In genomic region chr3:88359989-88360388, GRCm38 (mm10) we compare ENCODE assay signal across 17 mouse cellular contexts. TPM values are rescaled to one million over a fixed set of nuclear protein-coding genes. Genes with fewer than 3 reads are reported as not detected.
DNase-seq lines count a peak whose midpoint lies in the region; ATAC-seq lines count a peak whose summit lies in the region.
"Had no signal": no experiment of that assay in that cellular context is flagged by ENCODE, and none has a peak within 500 bp of the region (broad histone marks: within the 10 kb centered on the region; RNA-seq: fewer than 3 reads in every experiment).

No protein-coding gene starts in this region.

- peaks cover 3% of the 10 kb centered on the region; the same call in 1 of the 2 replicates for H3K27me3 ChIP-seq in heart, embryonic 16.5 days (ENCODE audit: control insufficient read depth, insufficient read depth, low read length)
- H3K27me3 ChIP-seq in liver, embryonic 16.5 days (ENCODE audit: control insufficient read depth, insufficient read depth, low read depth, low read length): peaks cover 2% of the 10 kb centered on the region; the same call in 1 of the 2 replicates
- peaks cover 5% of the 10 kb centered on the region for H3K27me3 ChIP-seq in liver, embryonic 11.5 days (replicated peaks; ENCODE audit: control insufficient read depth, insufficient read depth, low read length)
- H3K27me3 ChIP-seq in embryonic facial prominence, embryonic 10.5 days (replicated peaks; ENCODE audit: low read depth, poor library complexity, severe bottlenecking): peaks cover 17% of the 10 kb centered on the region
- H3K27me3 ChIP-seq in neural tube, embryonic 15.5 days (replicated peaks): peaks cover 8% of the 10 kb centered on the region; the same call in 1 of the 2 replicates
- H3K27me3 ChIP-seq: CH12.LX had no signal

- H3K9me3 ChIP-seq in heart, embryonic 16.5 days (replicated peaks; ENCODE audit: control insufficient read depth, low read length): no peaks in the 10 kb centered on the region
- no peaks in the 10 kb centered on the region for H3K9me3 ChIP-seq in liver, embryonic 16.5 days (replicated peaks; ENCODE audit: control insufficient read depth, low read length)
- H3K9me3 ChIP-seq in liver, embryonic 11.5 days (ENCODE audit: control insufficient read depth, low read length): no peaks in the 10 kb centered on the region
- no peaks in the 10 kb centered on the region for H3K9me3 ChIP-seq in embryonic facial prominence, embryonic 10.5 days
- H3K9me3 ChIP-seq in neural tube, embryonic 15.5 days (replicated peaks): no peaks in the 10 kb centered on the region
- H3K9me3 ChIP-seq: midbrain, embryonic 15.5 days had no signal

- peak overlapping the region; percentile 24 for H3K27ac ChIP-seq in heart, embryonic 16.5 days (ENCODE audit: low read length)
- 0 out of 2 replicates have a peak overlapping the region, but pooled peaks have one; percentile 5 for H3K27ac ChIP-seq in liver, embryonic 16.5 days (ENCODE audit: low read length)
- H3K27ac ChIP-seq in liver, embryonic 11.5 days (ENCODE audit: low read depth, low read length): no peak overlapping the region
- H3K27ac ChIP-seq in embryonic facial prominence, embryonic 10.5 days (replicated peaks): peak overlapping the region; percentile 36; the same call in 1 of the 2 replicates
- no peak overlapping the region for H3K27ac ChIP-seq in neural tube, embryonic 15.5 days (replicated peaks)
- H3K27ac ChIP-seq: macrophage; midbrain, embryonic 15.5 days had no signal

- ATAC-seq in heart, embryonic 16.5 days (replicated peaks; ENCODE audit: extremely low read depth, insufficient read depth, low FRiP score): no peak
- ATAC-seq in liver, embryonic 16.5 days (ENCODE audit: low read depth): no peak
- ATAC-seq in liver, embryonic 11.5 days (replicated peaks; ENCODE audit: low FRiP score): no peak
- no peak for ATAC-seq in neural tube, embryonic 15.5 days (ENCODE audit: low FRiP score)
- ATAC-seq: midbrain, embryonic 15.5 days had no signal

- H3K9ac ChIP-seq in heart, embryonic 16.5 days (ENCODE audit: low read length): no peak overlapping the region
- H3K9ac ChIP-seq in liver, embryonic 16.5 days (ENCODE audit: low read depth, low read length): no peak overlapping the region
- no peak overlapping the region for H3K9ac ChIP-seq in liver, embryonic 11.5 days (ENCODE audit: low read depth, low read length)
- 0 out of 2 replicates have a peak overlapping the region, but pooled peaks have one; percentile 10 for H3K9ac ChIP-seq in neural tube, embryonic 15.5 days (replicated peaks)
- H3K9ac ChIP-seq: midbrain, embryonic 15.5 days had no signal

- DNase-seq in heart, adult 9 months (ENCODE audit: low spot score in 2 of 2): no peak
- DNase-seq in liver, embryonic 11.5 days (ENCODE audit: low spot score): no peak
- DNase-seq in embryonic facial prominence, embryonic 10.5 days (ENCODE audit: low spot score): no peak
- no peak for DNase-seq in embryo, embryonic 11 days
- DNase-seq: cerebellum, adult 11 months; kidney, postnatal 10 days; left cerebral cortex, postnatal 4 days; lung, adult 18-20 months had no signal

- 59% methylated on average over 3 of the region's 3 CpGs for WGBS in heart, embryonic 16.5 days
- 75% methylated on average over 3 of the region's 3 CpGs for WGBS in liver, embryonic 16.5 days (ENCODE audit: insufficient replicate concordance)
- 78% methylated on average over 3 of the region's 3 CpGs for WGBS in liver, embryonic 11.5 days
- WGBS in embryonic facial prominence, embryonic 10.5 days: 57% methylated on average over 3 of the region's 3 CpGs
- 77% methylated on average over 3 of the region's 3 CpGs for WGBS in neural tube, embryonic 15.5 days

- no peak overlapping the region for H3K4me2 ChIP-seq in heart, embryonic 16.5 days (ENCODE audit: low read depth, low read length)
- no peak overlapping the region for H3K4me2 ChIP-seq in liver, embryonic 16.5 days (ENCODE audit: low read depth, low read length)
- no peak overlapping the region for H3K4me2 ChIP-seq in liver, embryonic 11.5 days
- H3K4me2 ChIP-seq in neural tube, embryonic 15.5 days: no peak overlapping the region
- H3K4me2 ChIP-seq: midbrain, embryonic 15.5 days had no signal

- peaks cover 21% of the 10 kb centered on the region for H3K4me1 ChIP-seq in heart, embryonic 16.5 days (ENCODE audit: control insufficient read depth, insufficient read depth, low read length)
- H3K4me1 ChIP-seq in liver, embryonic 16.5 days (ENCODE audit: control insufficient read depth, low read depth, low read length): peaks cover 42% of the 10 kb centered on the region
- H3K4me1 ChIP-seq in liver, embryonic 11.5 days (replicated peaks; ENCODE audit: control insufficient read depth, insufficient read depth, low read length): peaks cover 36% of the 10 kb centered on the region
- H3K4me1 ChIP-seq in embryonic facial prominence, embryonic 10.5 days: peaks cover 48% of the 10 kb centered on the region
- H3K4me1 ChIP-seq in neural tube, embryonic 15.5 days: no peaks in the 10 kb centered on the region
- H3K4me1 ChIP-seq: midbrain, embryonic 15.5 days had no signal

- no peak overlapping the region for H3K4me3 ChIP-seq in heart, embryonic 16.5 days (ENCODE audit: low read length)
- H3K4me3 ChIP-seq in liver, embryonic 16.5 days (ENCODE audit: low read depth, low read length): no peak overlapping the region
- H3K4me3 ChIP-seq in liver, embryonic 11.5 days (ENCODE audit: low read depth, low read length): no peak overlapping the region
- H3K4me3 ChIP-seq in embryonic facial prominence, embryonic 10.5 days: no peak overlapping the region; the same call in 1 of the 2 replicates
- no peak overlapping the region for H3K4me3 ChIP-seq in neural tube, embryonic 15.5 days (replicated peaks)
- H3K4me3 ChIP-seq: erythroblast, embryonic 14.5 days; midbrain, embryonic 15.5 days had no signal

- H3K36me3 ChIP-seq in heart, embryonic 16.5 days (ENCODE audit: control insufficient read depth, insufficient read depth): peaks cover 59% of the 10 kb centered on the region
- peaks cover 69% of the 10 kb centered on the region for H3K36me3 ChIP-seq in liver, embryonic 16.5 days (ENCODE audit: control insufficient read depth, insufficient read depth)
- peaks cover 65% of the 10 kb centered on the region for H3K36me3 ChIP-seq in liver, embryonic 11.5 days (ENCODE audit: control insufficient read depth, insufficient read depth, low read length)
- H3K36me3 ChIP-seq in embryonic facial prominence, embryonic 10.5 days (replicated peaks): peaks cover 87% of the 10 kb centered on the region
- peaks cover 77% of the 10 kb centered on the region for H3K36me3 ChIP-seq in neural tube, embryonic 15.5 days

RNA-seq across cellular contexts. Expression of gene Paqr6, which starts 4.4 kb away (rescaled TPM):
- polyA plus RNA-seq in heart, embryonic 16.5 days (2015; fragmentation: Nextera tagmentation; extraction: Ambion mirVana): 3.2 and 4.2 TPM in 2 replicates
- polyA plus RNA-seq in liver, embryonic 16.5 days (2015; fragmentation: Nextera tagmentation; extraction: Ambion mirVana): 5.9 and 7.0 TPM in 2 replicates
- polyA plus RNA-seq in liver, embryonic 11.5 days (2014; fragmentation: Nextera tagmentation; extraction: Ambion mirVana): 5.6 and 7.0 TPM in 2 replicates
- polyA plus RNA-seq in embryonic facial prominence, embryonic 10.5 days (2016; fragmentation: Nextera tagmentation; extraction: Ambion mirVana): 0.43 and 1.2 TPM in 2 replicates
- 1.6 and 2.5 TPM in 2 replicates for polyA plus RNA-seq in neural tube, embryonic 15.5 days (2015; fragmentation: Nextera tagmentation; extraction: Ambion mirVana)
- polyA plus RNA-seq: macrophage had no signal

RNA-seq across cellular contexts. Expression of gene Bglap3, which starts 12.6 kb away (rescaled TPM):
- 0.21 TPM in 1 of 2 replicates, not detected in the other for polyA plus RNA-seq in heart, embryonic 16.5 days (2015; fragmentation: Nextera tagmentation; extraction: Ambion mirVana)
- polyA plus RNA-seq in liver, embryonic 16.5 days (2015; fragmentation: Nextera tagmentation; extraction: Ambion mirVana): 0.15 and 0.69 TPM in 2 replicates
- polyA plus RNA-seq in liver, embryonic 11.5 days (2014; fragmentation: Nextera tagmentation; extraction: Ambion mirVana): 0.12 and 0.40 TPM in 2 replicates
- 0.10 and 0.35 TPM in 2 replicates for polyA plus RNA-seq in embryonic facial prominence, embryonic 10.5 days (2016; fragmentation: Nextera tagmentation; extraction: Ambion mirVana)
- 0.15 and 0.28 TPM in 2 replicates for polyA plus RNA-seq in neural tube, embryonic 15.5 days (2015; fragmentation: Nextera tagmentation; extraction: Ambion mirVana)
- polyA plus RNA-seq: erythroblast, embryonic 14.5 days; macrophage; midbrain, embryonic 15.5 days had no signal

RNA-seq across cellular contexts. Expression of gene Bglap2, which starts 18.5 kb away (rescaled TPM):
- polyA plus RNA-seq in heart, embryonic 16.5 days (2015; fragmentation: Nextera tagmentation; extraction: Ambion mirVana): not detected in 2 replicates
- not detected in 2 replicates for polyA plus RNA-seq in liver, embryonic 16.5 days (2015; fragmentation: Nextera tagmentation; extraction: Ambion mirVana)
- not detected in 2 replicates for polyA plus RNA-seq in liver, embryonic 11.5 days (2014; fragmentation: Nextera tagmentation; extraction: Ambion mirVana)
- not detected in 2 replicates for polyA plus RNA-seq in embryonic facial prominence, embryonic 10.5 days (2016; fragmentation: Nextera tagmentation; extraction: Ambion mirVana)
- not detected in 2 replicates for polyA plus RNA-seq in neural tube, embryonic 15.5 days (2015; fragmentation: Nextera tagmentation; extraction: Ambion mirVana)
- polyA plus RNA-seq: erythroblast, embryonic 14.5 days; intestine, embryonic 14.5 days; macrophage; midbrain, embryonic 15.5 days; neural tube, embryonic 11.5 days had no signal

RNA-seq across cellular contexts. Expression of gene Smg5, which starts 23.9 kb away (rescaled TPM):
- polyA plus RNA-seq in heart, embryonic 16.5 days (2015; fragmentation: Nextera tagmentation; extraction: Ambion mirVana): 50.1 and 51.0 TPM in 2 replicates
- 27.7 and 30.8 TPM in 2 replicates for polyA plus RNA-seq in liver, embryonic 16.5 days (2015; fragmentation: Nextera tagmentation; extraction: Ambion mirVana)
- 52.0 TPM in 2 replicates for polyA plus RNA-seq in liver, embryonic 11.5 days (2014; fragmentation: Nextera tagmentation; extraction: Ambion mirVana)
- polyA plus RNA-seq in embryonic facial prominence, embryonic 10.5 days (2016; fragmentation: Nextera tagmentation; extraction: Ambion mirVana): 84.8 and 86.3 TPM in 2 replicates
- 57.7 and 60.8 TPM in 2 replicates for polyA plus RNA-seq in neural tube, embryonic 15.5 days (2015; fragmentation: Nextera tagmentation; extraction: Ambion mirVana)

RNA-seq across cellular contexts. Expression of gene Tmem79, which starts 24.0 kb away (rescaled TPM):
- 1.7 and 2.6 TPM in 2 replicates for polyA plus RNA-seq in heart, embryonic 16.5 days (2015; fragmentation: Nextera tagmentation; extraction: Ambion mirVana)
- 1.0 and 1.4 TPM in 2 replicates for polyA plus RNA-seq in liver, embryonic 16.5 days (2015; fragmentation: Nextera tagmentation; extraction: Ambion mirVana)
- 2.0 TPM in 2 replicates for polyA plus RNA-seq in liver, embryonic 11.5 days (2014; fragmentation: Nextera tagmentation; extraction: Ambion mirVana)
- 2.4 and 4.8 TPM in 2 replicates for polyA plus RNA-seq in embryonic facial prominence, embryonic 10.5 days (2016; fragmentation: Nextera tagmentation; extraction: Ambion mirVana)
- 1.9 and 3.3 TPM in 2 replicates for polyA plus RNA-seq in neural tube, embryonic 15.5 days (2015; fragmentation: Nextera tagmentation; extraction: Ambion mirVana)

Comparison
In these comparisons a context has a peak if more than half of its experiments do, and no peak if none do; other contexts are left out.
1. H3K27ac ChIP-seq: peak in heart, embryonic 16.5 days (single experiment), liver, embryonic 16.5 days (single experiment) and embryonic facial prominence, embryonic 10.5 days (single experiment); none in liver, embryonic 11.5 days (single experiment) and neural tube, embryonic 15.5 days (single experiment).